Mouse (Mus musculus): ENCODE data around the gene 1700010I14Rik.

The 1700010I14Rik gene

DNA sequence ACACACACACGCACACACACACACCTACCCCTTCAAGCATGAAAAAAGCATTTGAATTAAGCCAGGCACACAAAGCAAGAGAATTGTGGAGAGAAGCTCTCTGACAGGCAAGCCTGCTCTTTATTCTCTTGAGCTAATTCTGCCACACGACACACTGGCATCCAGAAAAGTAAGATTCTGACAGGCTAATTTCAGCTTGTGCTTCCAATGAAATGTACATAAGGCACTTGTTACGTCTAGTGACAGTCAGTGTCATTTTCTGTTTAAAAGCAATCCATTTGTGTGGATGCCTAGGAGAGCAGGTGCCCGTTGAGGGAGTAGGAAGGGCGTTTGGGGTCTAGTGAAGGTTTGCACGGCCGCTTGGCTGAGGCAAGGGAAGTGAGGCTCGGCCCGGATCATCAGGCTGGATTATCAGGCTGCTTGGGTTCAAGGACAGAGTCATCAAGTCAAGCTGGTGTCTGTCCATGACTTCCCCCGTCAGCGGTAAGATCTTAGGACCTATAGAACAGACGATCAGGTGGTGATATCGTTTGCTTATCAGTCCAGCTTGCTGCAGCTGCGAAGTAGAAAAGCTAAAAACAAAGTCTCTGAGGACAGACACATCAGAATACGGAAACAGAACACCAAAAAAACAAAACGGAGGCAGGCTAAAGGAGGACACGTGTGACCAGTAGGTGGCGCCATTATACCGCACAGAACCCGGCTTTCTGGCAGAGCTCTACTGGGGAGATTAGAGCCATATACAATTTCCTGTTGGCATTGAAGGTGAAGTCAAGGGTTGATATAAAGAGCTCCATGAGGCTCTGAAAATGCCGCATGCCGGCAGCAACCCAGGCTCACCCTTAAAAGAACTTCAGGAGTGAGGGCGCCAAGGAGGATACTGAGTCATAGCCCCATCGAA is 43.4 kb downstream of the 1700010I14Rik start:
- TF ChIP-seq CTCF (conservative IDR thresholded peaks at IDR 0.05; ENCODE audit: low read length) (peak; percentile 93), POU5F1 (IDR thresholded peaks at IDR 0.05; ENCODE audit: borderline replicate concordance, low read length) (no peak)
- Histone ChIP-seq H3K4me1 (replicated peaks; ENCODE audit: low read depth, low read length) (peaks cover 26% of the 10 kb centered on the region), H3K9me3 (ENCODE audit: low read length) (no peaks in the 10 kb centered on the region; the same call in 1 of the 2 replicates), H3K36me3 (ENCODE audit: insufficient read depth, low read length) (no peaks in the 10 kb centered on the region), H3K4me3 (replicated peaks; ENCODE audit: low read length) (no peak overlapping the region), H3K27me3 (ENCODE audit: insufficient read depth, low read length) (peaks cover 4% of the 10 kb centered on the region; the same call in 1 of the 2 replicates)

DNA sequence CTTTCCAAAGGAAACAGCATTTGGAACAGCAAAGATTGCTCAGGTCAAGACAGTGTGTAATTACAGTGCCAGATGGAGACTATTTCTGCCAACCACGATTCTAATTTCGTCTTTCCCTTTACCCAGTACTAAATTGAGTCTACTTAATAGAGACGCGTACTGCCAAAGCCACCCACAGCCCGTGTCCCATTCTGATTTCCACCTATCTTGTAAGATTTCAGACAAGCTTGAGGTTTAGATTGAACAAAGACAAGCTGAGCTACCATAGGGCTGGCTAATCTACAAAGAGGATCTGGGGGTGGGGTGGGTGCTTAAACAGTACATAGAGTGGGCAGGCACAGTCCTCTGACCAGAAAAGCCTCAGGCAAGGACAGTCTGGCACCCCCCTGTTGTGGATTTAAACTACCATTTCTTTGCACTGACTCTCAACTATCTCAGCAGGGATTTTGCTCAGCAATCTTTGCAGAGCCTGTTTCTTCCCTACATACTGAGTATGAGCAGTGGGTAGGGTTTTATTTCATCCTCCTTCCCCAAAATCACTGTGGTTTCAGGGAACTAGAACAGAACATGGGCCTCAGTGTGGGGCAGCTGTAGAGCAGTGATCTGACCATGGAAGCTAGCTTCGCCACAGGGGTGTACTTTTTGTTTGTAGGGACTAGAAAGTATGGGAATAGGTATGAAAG is 44.4 kb downstream of the 1700010I14Rik start:
- Histone ChIP-seq H3K4me1 (replicated peaks; ENCODE audit: low read depth, low read length) (peaks cover 26% of the 10 kb centered on the region), H3K4me3 (replicated peaks; ENCODE audit: low read length) (no peak overlapping the region), H3K36me3 (ENCODE audit: insufficient read depth, low read length) (no peaks in the 10 kb centered on the region), H3K9me3 (ENCODE audit: low read length) (peaks cover 8% of the 10 kb centered on the region), H3K27me3 (ENCODE audit: insufficient read depth, low read length) (peaks cover 4% of the 10 kb centered on the region; the same call in 1 of the 2 replicates)
- TF ChIP-seq NANOG (IDR thresholded peaks at IDR 0.05; ENCODE audit: borderline replicate concordance, low read length) (no peak), CTCF (conservative IDR thresholded peaks at IDR 0.05; ENCODE audit: low read length) (no peak), POU5F1 (IDR thresholded peaks at IDR 0.05; ENCODE audit: borderline replicate concordance, low read length) (no peak)

DNA sequence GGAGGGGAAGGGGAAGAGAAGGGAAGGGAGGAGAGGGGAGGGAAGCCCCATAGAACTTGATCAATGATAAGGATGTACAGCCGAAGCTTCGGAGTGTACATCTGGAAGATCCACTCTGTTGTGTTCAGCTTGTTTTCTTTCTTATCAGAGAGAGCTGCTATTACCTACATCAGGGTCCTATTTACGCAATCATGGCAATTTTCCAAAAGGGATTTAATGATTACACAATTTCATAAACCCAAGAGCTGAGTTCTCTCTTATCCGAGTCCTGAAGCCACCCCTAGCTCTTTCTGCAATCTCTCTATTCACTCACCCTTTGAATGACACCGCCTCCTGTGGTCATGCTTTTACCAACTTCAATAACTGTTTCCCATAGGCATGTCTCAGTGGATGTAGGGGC is 45.4 kb downstream of the 1700010I14Rik start:
- Histone ChIP-seq H3K4me1 (replicated peaks; ENCODE audit: low read depth, low read length) (peaks cover 26% of the 10 kb centered on the region), H3K4me3 (replicated peaks; ENCODE audit: low read length) (no peak overlapping the region), H3K27me3 (ENCODE audit: insufficient read depth, low read length) (peaks cover 4% of the 10 kb centered on the region; the same call in 1 of the 2 replicates), H3K9me3 (ENCODE audit: low read length) (peaks cover 15% of the 10 kb centered on the region), H3K36me3 (ENCODE audit: insufficient read depth, low read length) (no peaks in the 10 kb centered on the region)
- TF ChIP-seq CTCF (conservative IDR thresholded peaks at IDR 0.05; ENCODE audit: low read length) (no peak), NANOG (IDR thresholded peaks at IDR 0.05; ENCODE audit: borderline replicate concordance, low read length) (no peak)

DNA sequence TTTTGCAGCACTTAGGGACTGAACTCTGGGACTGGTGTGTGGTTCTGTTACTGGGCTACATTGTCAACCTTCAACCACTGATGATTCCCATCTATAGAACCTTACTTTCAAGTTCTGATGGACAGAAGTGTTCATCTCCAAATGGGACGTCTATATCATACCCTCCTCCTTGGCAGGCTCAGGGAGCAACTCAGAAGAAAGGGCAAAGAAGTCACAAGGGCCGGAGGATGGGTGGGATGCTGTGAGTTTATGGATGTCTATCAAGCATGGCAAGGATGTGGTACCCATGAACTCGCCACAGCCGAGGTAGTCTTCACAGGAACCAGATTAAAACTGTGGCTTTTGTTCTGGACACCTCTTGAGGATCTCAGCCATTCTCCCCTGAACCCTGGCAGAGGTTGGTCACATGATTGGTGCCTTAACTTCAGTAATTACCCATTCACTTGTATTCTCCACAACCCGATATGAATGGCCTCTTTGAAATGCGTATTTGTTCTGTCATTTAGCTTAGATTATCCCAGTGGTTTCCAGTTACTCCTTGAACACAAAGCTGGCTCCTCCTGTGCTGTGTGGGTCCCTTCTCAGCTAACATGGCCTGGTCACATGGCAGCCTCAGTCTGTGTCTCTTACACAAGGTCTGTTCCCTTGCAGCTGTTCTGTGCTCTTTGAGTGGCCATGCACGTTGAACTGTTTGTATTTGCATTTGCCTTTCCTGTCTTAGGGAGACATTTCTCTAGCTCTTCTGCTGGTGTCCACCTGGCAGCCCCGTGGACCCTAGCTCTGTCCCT is 47.6 kb downstream of the 1700010I14Rik start:
- Histone ChIP-seq H3K9me3 (ENCODE audit: low read length) (peaks cover 21% of the 10 kb centered on the region), H3K27me3 (ENCODE audit: insufficient read depth, low read length) (peaks cover 4% of the 10 kb centered on the region; the same call in 1 of the 2 replicates), H3K4me1 (replicated peaks; ENCODE audit: low read depth, low read length) (peaks cover 26% of the 10 kb centered on the region), H3K36me3 (ENCODE audit: insufficient read depth, low read length) (no peaks in the 10 kb centered on the region), H3K4me3 (replicated peaks; ENCODE audit: low read length) (no peak overlapping the region)
- TF ChIP-seq NANOG (IDR thresholded peaks at IDR 0.05; ENCODE audit: borderline replicate concordance, low read length) (peak; percentile 63; the same call in 1 of the 2 replicates), CTCF (conservative IDR thresholded peaks at IDR 0.05; ENCODE audit: low read length) (no peak)

DNA sequence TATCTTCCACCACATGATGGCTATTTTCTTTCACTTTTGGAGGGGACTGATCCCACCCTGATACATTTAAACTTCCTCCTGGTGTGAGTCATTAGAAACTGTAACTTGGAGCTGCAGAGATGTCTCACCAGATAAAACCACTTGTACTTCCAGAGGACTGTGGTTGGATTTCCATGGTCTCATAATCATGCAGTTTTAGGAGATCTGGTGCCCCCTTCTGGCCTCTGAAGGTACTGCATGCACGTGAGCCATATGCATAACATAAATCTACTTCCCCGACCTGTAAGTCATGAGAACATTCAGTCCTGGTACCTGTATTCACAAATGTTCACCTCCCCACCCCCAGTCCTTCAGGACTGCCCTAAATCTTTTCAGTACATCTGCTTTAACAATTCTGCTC is 54.6 kb downstream of the 1700010I14Rik start:
- H3K36me3 ChIP-seq (ENCODE audit: insufficient read depth, low read length) = no peaks in the 10 kb centered on the region
- no peak for TF ChIP-seq POU5F1 (IDR thresholded peaks at IDR 0.05; ENCODE audit: borderline replicate concordance, low read length)
- TF ChIP-seq CTCF (conservative IDR thresholded peaks at IDR 0.05; ENCODE audit: low read length) = peak; percentile 41
- H3K4me1 ChIP-seq (replicated peaks; ENCODE audit: low read depth, low read length) = no peaks in the 10 kb centered on the region
- peaks cover 19% of the 10 kb centered on the region for H3K9me3 ChIP-seq (ENCODE audit: low read length)
- H3K4me3 ChIP-seq (replicated peaks; ENCODE audit: low read length) = no peak overlapping the region
- H3K27me3 ChIP-seq (ENCODE audit: insufficient read depth, low read length) = no peaks in the 10 kb centered on the region

DNA sequence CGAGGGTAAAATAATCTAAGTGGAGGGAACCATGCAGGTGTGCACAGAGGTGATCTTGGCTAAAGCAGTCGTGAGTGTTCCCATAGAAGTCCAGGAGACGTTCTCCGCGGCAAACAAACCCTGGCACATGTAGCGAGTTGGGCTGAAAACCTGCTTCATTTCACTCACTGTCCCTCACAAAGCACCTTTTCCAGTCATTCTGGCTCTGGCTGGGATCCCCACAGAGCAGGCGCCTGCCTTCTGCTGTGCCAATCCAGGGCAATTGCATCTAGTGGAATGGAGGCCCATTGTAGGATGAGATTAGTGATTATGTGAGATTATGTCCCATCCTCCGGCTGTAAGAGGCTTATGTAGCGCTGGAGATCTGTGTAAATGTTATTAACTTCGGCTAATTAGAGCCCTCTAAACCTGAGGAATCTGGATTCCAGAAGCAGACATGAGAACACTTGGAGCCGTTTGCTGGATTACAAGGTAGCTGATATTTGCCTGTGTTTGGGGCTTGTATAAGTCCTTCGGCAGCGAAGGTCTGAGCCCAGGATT is 64.4 kb downstream of the 1700010I14Rik start:
- H3K27me3 ChIP-seq (ENCODE audit: insufficient read depth, low read length) = no peaks in the 10 kb centered on the region
- no peaks in the 10 kb centered on the region for H3K4me1 ChIP-seq (replicated peaks; ENCODE audit: low read depth, low read length)
- H3K36me3 ChIP-seq (ENCODE audit: insufficient read depth, low read length) = no peaks in the 10 kb centered on the region
- no peaks in the 10 kb centered on the region for H3K9me3 ChIP-seq (ENCODE audit: low read length)
- TF ChIP-seq NANOG (IDR thresholded peaks at IDR 0.05; ENCODE audit: borderline replicate concordance, low read length) (no peak), CTCF (conservative IDR thresholded peaks at IDR 0.05; ENCODE audit: low read length) (no peak), POU5F1 (IDR thresholded peaks at IDR 0.05; ENCODE audit: borderline replicate concordance, low read length) (no peak)
- no peak overlapping the region for H3K4me3 ChIP-seq (replicated peaks; ENCODE audit: low read length)

DNA sequence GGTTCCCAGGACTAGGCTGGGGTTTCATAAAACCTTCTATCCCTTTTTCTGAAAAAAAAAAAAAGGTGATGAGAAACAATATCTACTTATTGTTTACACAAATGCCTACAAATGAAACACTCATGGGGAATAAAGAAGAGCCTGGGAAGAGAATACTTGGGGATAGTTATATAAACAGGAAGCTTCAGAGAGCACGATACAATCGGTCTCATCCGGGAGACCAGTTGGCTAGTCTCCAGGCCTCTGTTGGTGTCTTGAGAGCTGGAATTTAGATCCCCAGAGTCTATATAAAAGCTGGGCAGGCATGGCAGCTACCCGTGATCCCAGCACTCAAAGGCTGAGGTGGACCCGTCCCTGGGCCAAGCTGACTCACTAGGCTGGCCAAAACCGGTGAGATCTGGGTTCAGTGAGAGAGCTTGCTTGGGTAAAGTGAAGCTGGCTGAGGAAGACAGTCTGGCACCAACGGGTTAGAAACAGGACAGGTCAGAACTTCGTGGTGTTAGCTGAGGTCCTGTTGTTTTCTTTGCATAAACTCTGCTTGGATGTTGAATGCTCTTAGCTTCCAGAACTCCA is 71.3 kb downstream of the 1700010I14Rik start:
- no peaks in the 10 kb centered on the region for H3K36me3 ChIP-seq (ENCODE audit: insufficient read depth, low read length)
- H3K4me1 ChIP-seq (replicated peaks; ENCODE audit: low read depth, low read length) = no peaks in the 10 kb centered on the region
- TF ChIP-seq NANOG (IDR thresholded peaks at IDR 0.05; ENCODE audit: borderline replicate concordance, low read length) (no peak), CTCF (conservative IDR thresholded peaks at IDR 0.05; ENCODE audit: low read length) (no peak), POU5F1 (IDR thresholded peaks at IDR 0.05; ENCODE audit: borderline replicate concordance, low read length) (no peak)
- no peaks in the 10 kb centered on the region for H3K27me3 ChIP-seq (ENCODE audit: insufficient read depth, low read length)
- no peaks in the 10 kb centered on the region for H3K9me3 ChIP-seq (ENCODE audit: low read length)
- H3K4me3 ChIP-seq (replicated peaks; ENCODE audit: low read length) = no peak overlapping the region

Data from E14TG2a.4 (cell line).